Mouse (Mus musculus) inflammation-experienced regulatory T-cells, adult 16 weeks (primary cell): Measurements from ENCODE around the gene Zim1. TPM values are rescaled to one million over a fixed set of nuclear protein-coding genes. Genes with fewer than 3 reads are reported as not detected.

Experiments used
- polyA plus RNA-seq: library from polyadenylated mRNA; unstranded; fragments of 100-300 nt; shearing (Covaris generic); gene quantifications from one replicate; pipeline ENCODE4 v1.2.1, GENCODE M21; 2017

Gene Zim1
- not detected for polyA plus RNA-seq

DNA sequence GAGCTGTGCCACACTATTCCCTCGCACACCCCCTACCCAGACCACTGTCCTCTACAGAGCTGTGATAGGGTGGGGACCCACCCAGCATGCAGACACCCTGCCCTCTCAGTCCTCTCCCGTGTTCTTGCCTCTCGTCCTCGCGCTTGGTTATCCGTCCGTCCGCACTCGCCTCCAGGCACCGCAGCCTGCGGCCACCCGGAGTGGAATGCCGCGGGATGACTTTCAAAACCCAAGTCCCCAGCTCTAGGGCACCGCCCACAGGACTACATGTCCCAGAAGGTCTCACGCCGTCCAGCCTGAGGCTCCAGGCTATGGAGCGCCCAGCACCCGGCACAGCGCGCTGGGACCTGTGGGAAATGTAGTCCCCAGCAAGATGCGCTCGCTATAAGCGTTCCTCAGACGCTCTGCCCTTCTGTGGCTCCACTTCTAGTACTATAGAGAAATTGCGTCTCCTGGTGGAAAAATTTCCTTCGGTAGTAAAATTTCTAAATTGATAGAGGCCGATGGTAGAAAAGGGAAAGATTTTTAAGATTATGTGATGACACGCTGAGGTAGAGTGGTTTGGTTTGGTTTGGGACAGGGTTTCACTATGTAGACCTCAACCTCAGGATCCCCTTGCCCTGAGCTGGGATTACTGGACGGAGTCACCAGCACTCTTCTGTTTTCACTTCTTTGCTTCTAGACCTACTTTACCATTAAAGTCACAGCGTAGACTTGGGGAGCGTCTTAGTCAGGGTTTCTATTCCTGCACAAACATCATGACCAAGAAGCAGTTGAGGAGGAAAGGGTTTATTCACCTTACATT is at the start of gene Zim1:
Gene Zim1, minus strand, starts transcription at position 210 of the 805 bp plus-strand sequence.

DNA sequence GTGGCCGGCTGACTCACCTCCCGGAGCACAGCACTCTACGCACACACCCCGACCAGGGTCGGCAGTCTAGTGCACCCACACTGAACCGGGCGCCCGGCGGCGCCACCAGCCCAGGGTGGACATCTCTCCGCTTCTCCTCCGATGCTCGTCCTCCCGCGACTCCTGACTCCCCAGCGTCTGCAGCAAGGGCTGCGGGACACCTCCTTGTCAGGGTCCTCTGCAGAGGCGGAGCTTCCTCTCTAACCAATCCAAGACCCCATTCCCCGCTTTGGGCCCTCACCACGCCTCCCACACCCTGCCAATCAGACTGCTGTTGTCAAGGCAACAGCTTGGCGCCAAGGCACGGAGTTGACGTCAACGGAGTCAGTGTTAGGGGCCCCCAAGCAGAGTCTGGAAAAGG is 34.0 kb upstream of the Zim1 start, which contains the start of the genes Peg3 and Usp29:
Gene Peg3, minus strand, starts transcription at position 191 of the 400 bp plus-strand sequence.
Gene Usp29, plus strand, starts transcription at position 338 of the 400 bp plus-strand sequence.

Other genes starting within 250 kb of the Zim1 start
- gene Olfr1336, start 240.3 kb downstream of the Zim1 start, polyA plus RNA-seq: 0.04 TPM
- gene Olfr1346, start 229.3 kb downstream of the Zim1 start, polyA plus RNA-seq: not detected
- gene Olfr5, start 209.5 kb downstream of the Zim1 start, polyA plus RNA-seq: not detected
- not detected for gene Olfr1347, start 196.7 kb downstream of the Zim1 start, polyA plus RNA-seq
- not detected for gene Olfr1348, start 187.7 kb downstream of the Zim1 start, polyA plus RNA-seq
- gene Olfr1349, start 173.5 kb downstream of the Zim1 start, polyA plus RNA-seq: not detected
- not detected for gene Olfr1350, start 131.6 kb downstream of the Zim1 start, polyA plus RNA-seq
- not detected for gene Peg3, start 34.0 kb upstream of the Zim1 start, polyA plus RNA-seq
- not detected for gene Usp29, start 34.1 kb upstream of the Zim1 start, polyA plus RNA-seq